Comparison of ENCODE assay signal across 8 mouse cellular contexts in the genomic region with DNA sequence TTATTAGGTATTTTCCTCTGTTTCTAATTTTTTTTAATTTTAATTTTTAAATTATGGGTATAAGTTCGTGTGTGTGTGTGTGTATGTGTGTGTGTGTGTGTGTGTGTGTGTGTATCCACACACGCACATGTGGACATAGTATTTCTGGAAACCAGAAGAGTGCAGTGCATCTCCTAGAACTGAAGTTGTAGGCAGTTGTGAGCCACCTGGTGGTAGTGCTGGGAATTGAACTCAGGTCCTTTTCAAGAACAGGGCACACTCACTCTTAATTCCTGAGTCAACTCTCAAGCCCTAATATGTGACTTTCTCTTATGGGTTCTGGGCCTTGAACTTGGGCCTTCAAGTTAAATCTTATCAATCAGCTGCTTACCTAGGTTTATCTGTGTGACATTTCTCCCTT. TPM values are rescaled to one million over a fixed set of nuclear protein-coding genes. Genes with fewer than 3 reads are reported as not detected.
DNase-seq lines count a peak whose midpoint lies in the region; ATAC-seq and TF ChIP-seq lines count a peak whose summit lies in the region.

No protein-coding gene starts in this region.

- no peak overlapping the region for H3K9ac ChIP-seq in intestine, embryonic 14.5 days (ENCODE audit: low read length)
- no peak overlapping the region for H3K9ac ChIP-seq in intestine, embryonic 16.5 days (ENCODE audit: low read depth, low read length)

- peak; percentile 67 for DNase-seq in intestine, embryonic 14.5 days (ENCODE audit: low spot score)
- DNase-seq in adrenal gland, adult 2 months = peak; percentile 45
- peak; percentile 11 to 81 for DNase-seq in frontal cortex, adult 2 months (ENCODE audit: extremely low spot score in 1 of 2, low spot score in 1 of 2)
- DNase-seq in layer of hippocampus, postnatal 25 days (ENCODE audit: extremely low spot score in 1 of 2, low spot score in 1 of 2) = peak; percentile 36 to 69
- DNase-seq in ovary, postnatal 14 days (ENCODE audit: low spot score) = peak; percentile 16

- H3K27me3 ChIP-seq in intestine, embryonic 14.5 days (replicated peaks; ENCODE audit: control insufficient read depth, insufficient read depth, low read length) = no peaks in the 10 kb centered on the region
- H3K27me3 ChIP-seq in intestine, embryonic 16.5 days (replicated peaks; ENCODE audit: control insufficient read depth, insufficient read depth, low read length) = no peaks in the 10 kb centered on the region
- no peaks in the 10 kb centered on the region for H3K27me3 ChIP-seq in E14TG2a.4 (ENCODE audit: insufficient read depth, low read length)

- no peak overlapping the region for H3K4me2 ChIP-seq in intestine, embryonic 14.5 days (ENCODE audit: low read length)
- no peak overlapping the region for H3K4me2 ChIP-seq in intestine, embryonic 16.5 days (ENCODE audit: low read depth, low read length)

- H3K4me3 ChIP-seq in intestine, embryonic 14.5 days (ENCODE audit: low read depth, low read length) = no peak overlapping the region
- no peak overlapping the region for H3K4me3 ChIP-seq in intestine, embryonic 16.5 days (ENCODE audit: low read length)
- H3K4me3 ChIP-seq in E14TG2a.4 (replicated peaks; ENCODE audit: low read length) = no peak overlapping the region

- H3K9me3 ChIP-seq in intestine, embryonic 14.5 days (ENCODE audit: control insufficient read depth, low read length) = no peaks in the 10 kb centered on the region
- H3K9me3 ChIP-seq in intestine, embryonic 16.5 days (ENCODE audit: control insufficient read depth, low read length) = no peaks in the 10 kb centered on the region
- no peaks in the 10 kb centered on the region for H3K9me3 ChIP-seq in E14TG2a.4 (ENCODE audit: low read length)

- H3K27ac ChIP-seq in intestine, embryonic 14.5 days (ENCODE audit: low read depth) = no peak overlapping the region
- no peak overlapping the region for H3K27ac ChIP-seq in intestine, embryonic 16.5 days (ENCODE audit: low read length)

- WGBS in intestine, embryonic 14.5 days = 47% methylated on average over 2 of the region's 2 CpGs
- 57% methylated on average over 2 of the region's 2 CpGs for WGBS in intestine, embryonic 16.5 days

- TF ChIP-seq CTCF in E14TG2a.4 (conservative IDR thresholded peaks at IDR 0.05; ENCODE audit: low read length) = peak; percentile 81

- no peaks in the 10 kb centered on the region for H3K4me1 ChIP-seq in intestine, embryonic 14.5 days (replicated peaks; ENCODE audit: control insufficient read depth, insufficient read depth, low read length)
- no peaks in the 10 kb centered on the region for H3K4me1 ChIP-seq in intestine, embryonic 16.5 days (ENCODE audit: control insufficient read depth, insufficient read depth, low read length)
- no peaks in the 10 kb centered on the region for H3K4me1 ChIP-seq in E14TG2a.4 (replicated peaks; ENCODE audit: low read depth, low read length)

- ATAC-seq in intestine, embryonic 14.5 days (replicated peaks; ENCODE audit: low FRiP score, low TSS enrichment, low read depth) = no peak
- no peak for ATAC-seq in intestine, embryonic 16.5 days
- no peak for ATAC-seq in megakaryocyte, adult 5-6 weeks (ENCODE audit: poor library complexity, severe bottlenecking)

- H3K36me3 ChIP-seq in intestine, embryonic 14.5 days (ENCODE audit: control insufficient read depth, insufficient read depth, low read length) = no peaks in the 10 kb centered on the region
- H3K36me3 ChIP-seq in intestine, embryonic 16.5 days (ENCODE audit: control insufficient read depth, insufficient read depth, low read length) = no peaks in the 10 kb centered on the region
- no peaks in the 10 kb centered on the region for H3K36me3 ChIP-seq in E14TG2a.4 (ENCODE audit: insufficient read depth, low read length)

RNA-seq across cellular contexts. Expression of a gene that starts 27.6 kb away (rescaled TPM):
- 0.22 TPM in 1 of 2 replicates, not detected in the other for polyA plus RNA-seq in intestine, embryonic 14.5 days (2014; fragmentation: Nextera tagmentation; extraction: Ambion mirVana)
- not detected in 2 replicates for polyA plus RNA-seq in intestine, embryonic 16.5 days (2015; fragmentation: Nextera tagmentation; extraction: Ambion mirVana)
- total RNA-seq in adrenal gland, adult 2 months (2021) = not detected
- polyA plus RNA-seq in adrenal gland, adult 2 months (2012; rRNA removed) = not detected in 2 replicates
- 0.44 and 0.48 TPM in 2 replicates for polyA plus RNA-seq in frontal cortex, adult 2 months (2012; rRNA removed)
- total RNA-seq in layer of hippocampus, postnatal 25 days (2021) = under 1 TPM; 0.42 to 0.52 TPM
- not detected in 2 replicates for total RNA-seq in megakaryocyte, adult 5-6 weeks (2015)
- not detected in 2 replicates for total RNA-seq in megakaryocyte, adult 5-6 weeks (2017)

Comparison
In these comparisons a context has a peak if more than half of its experiments do, and no peak if none do; other contexts are left out.
1. DNase-seq: peak in every context shown above with its lines; median percentile 67 in intestine, embryonic 14.5 days; 52 in layer of hippocampus, postnatal 25 days; 46 in frontal cortex, adult 2 months; 45 in adrenal gland, adult 2 months; 16 in ovary, postnatal 14 days.